Mouse (Mus musculus): Measurements from ENCODE around the gene Slc25a13. TPM values are rescaled to one million over a fixed set of nuclear protein-coding genes. Genes with fewer than 3 reads are reported as not detected.
A peak's percentile ranks its signal among the peaks of the same experiment; 100 is the strongest.

The Slc25a13 gene
- polyA plus RNA-seq, 1 experiment from 2014 or later = 32.9 TPM

- no peaks in the 10 kb centered on the region for H3K9me3 ChIP-seq (ENCODE audit: control insufficient read depth, low read length)
- no peak overlapping the region for H3K27ac ChIP-seq (ENCODE audit: low read depth, low read length)
- H3K4me3 ChIP-seq (ENCODE audit: low read depth, low read length) = no peak overlapping the region
- no peaks in the 10 kb centered on the region for H3K36me3 ChIP-seq (ENCODE audit: control insufficient read depth, insufficient read depth, low read length)
- H3K4me2 ChIP-seq (ENCODE audit: low read depth) = no peak overlapping the region
- 59% methylated on average over 4 of the region's 4 CpGs for WGBS
- H3K4me1 ChIP-seq (ENCODE audit: control insufficient read depth, insufficient read depth, low read length) = 0 out of 2 replicates have a peak, but pooled peaks cover 2% of the 10 kb centered on the region
- ATAC-seq (ENCODE audit: insufficient read depth, low FRiP score, low TSS enrichment) (no peak), DNase-seq (ENCODE audit: low spot score) (no peak)
- H3K9ac ChIP-seq (ENCODE audit: low read length) = no peak overlapping the region
- no peaks in the 10 kb centered on the region for H3K27me3 ChIP-seq (ENCODE audit: control insufficient read depth, insufficient read depth, low read length)
Measured at GRCm38 (mm10) chr6:6101605-6102004, 115.4 kb downstream of the Slc25a13 start.

GRCm38 (mm10) chr6:6100892-6101480 is 116.0 kb downstream of the Slc25a13 start:
- 0 out of 2 replicates have a peak, but pooled peaks cover 2% of the 10 kb centered on the region for H3K4me1 ChIP-seq (ENCODE audit: control insufficient read depth, insufficient read depth, low read length)
- no peak for ATAC-seq (ENCODE audit: insufficient read depth, low FRiP score, low TSS enrichment)
- H3K4me2 ChIP-seq (ENCODE audit: low read depth) = no peak overlapping the region

GRCm38 (mm10) chr6:6093978-6094377 is 123.0 kb downstream of the Slc25a13 start:
- Histone ChIP-seq H3K36me3 (ENCODE audit: control insufficient read depth, insufficient read depth, low read length) (no peaks in the 10 kb centered on the region), H3K4me1 (ENCODE audit: control insufficient read depth, insufficient read depth, low read length) (no peaks in the 10 kb centered on the region), H3K27me3 (ENCODE audit: control insufficient read depth, insufficient read depth, low read length) (no peaks in the 10 kb centered on the region), H3K27ac (ENCODE audit: low read depth, low read length) (no peak overlapping the region), H3K4me2 (ENCODE audit: low read depth) (no peak overlapping the region), H3K9ac (ENCODE audit: low read length) (no peak overlapping the region), H3K4me3 (ENCODE audit: low read depth, low read length) (no peak overlapping the region), H3K9me3 (ENCODE audit: control insufficient read depth, low read length) (no peaks in the 10 kb centered on the region)
- no peak for ATAC-seq (ENCODE audit: insufficient read depth, low FRiP score, low TSS enrichment)
- 88% methylated on average over 3 of the region's 3 CpGs for WGBS
- no peak for DNase-seq (ENCODE audit: low spot score)

More at GRCm38 (mm10) chr6:6100892-6101480, 116.0 kb downstream of the Slc25a13 start:
- no peak for DNase-seq (ENCODE audit: low spot score)
- Histone ChIP-seq H3K9ac (ENCODE audit: low read length) (no peak overlapping the region), H3K36me3 (ENCODE audit: control insufficient read depth, insufficient read depth, low read length) (no peaks in the 10 kb centered on the region), H3K9me3 (ENCODE audit: control insufficient read depth, low read length) (no peaks in the 10 kb centered on the region), H3K4me3 (ENCODE audit: low read depth, low read length) (no peak overlapping the region), H3K27ac (ENCODE audit: low read depth, low read length) (no peak overlapping the region), H3K27me3 (ENCODE audit: control insufficient read depth, insufficient read depth, low read length) (no peaks in the 10 kb centered on the region)
- WGBS = 78% methylated on average over 9 of the region's 9 CpGs

- no peak overlapping the region for H3K4me3 ChIP-seq (ENCODE audit: low read depth, low read length)
- 81% methylated on average over 3 of the region's 3 CpGs for WGBS
- no peaks in the 10 kb centered on the region for H3K4me1 ChIP-seq (ENCODE audit: control insufficient read depth, insufficient read depth, low read length)
- no peak for ATAC-seq (ENCODE audit: insufficient read depth, low FRiP score, low TSS enrichment)
- no peak overlapping the region for H3K9ac ChIP-seq (ENCODE audit: low read length)
- no peak for DNase-seq (ENCODE audit: low spot score)
- H3K9me3 ChIP-seq (ENCODE audit: control insufficient read depth, low read length) = no peaks in the 10 kb centered on the region
- H3K4me2 ChIP-seq (ENCODE audit: low read depth) = no peak overlapping the region
- H3K27ac ChIP-seq (ENCODE audit: low read depth, low read length) = no peak overlapping the region
- no peaks in the 10 kb centered on the region for H3K27me3 ChIP-seq (ENCODE audit: control insufficient read depth, insufficient read depth, low read length)
- H3K36me3 ChIP-seq (ENCODE audit: control insufficient read depth, insufficient read depth, low read length) = no peaks in the 10 kb centered on the region
Measured at GRCm38 (mm10) chr6:6093522-6093921, 123.5 kb downstream of the Slc25a13 start.

GRCm38 (mm10) chr6:6092497-6092896 is 124.5 kb downstream of the Slc25a13 start:
- Histone ChIP-seq H3K36me3 (ENCODE audit: control insufficient read depth, insufficient read depth, low read length) (no peaks in the 10 kb centered on the region), H3K9ac (ENCODE audit: low read length) (no peak overlapping the region), H3K27me3 (ENCODE audit: control insufficient read depth, insufficient read depth, low read length) (no peaks in the 10 kb centered on the region), H3K27ac (ENCODE audit: low read depth, low read length) (no peak overlapping the region), H3K4me1 (ENCODE audit: control insufficient read depth, insufficient read depth, low read length) (no peaks in the 10 kb centered on the region), H3K4me2 (ENCODE audit: low read depth) (no peak overlapping the region), H3K4me3 (ENCODE audit: low read depth, low read length) (no peak overlapping the region), H3K9me3 (ENCODE audit: control insufficient read depth, low read length) (no peaks in the 10 kb centered on the region)
- WGBS = 58% methylated on average over 10 of the region's 10 CpGs
- ATAC-seq (ENCODE audit: insufficient read depth, low FRiP score, low TSS enrichment) (no peak; the same call in 1 of the 2 replicates), DNase-seq (ENCODE audit: low spot score) (peak; percentile 24)

- Histone ChIP-seq H3K4me2 (ENCODE audit: low read depth) (no peak overlapping the region), H3K27ac (ENCODE audit: low read depth, low read length) (no peak overlapping the region), H3K9me3 (ENCODE audit: control insufficient read depth, low read length) (no peaks in the 10 kb centered on the region), H3K27me3 (ENCODE audit: control insufficient read depth, insufficient read depth, low read length) (no peaks in the 10 kb centered on the region), H3K36me3 (ENCODE audit: control insufficient read depth, insufficient read depth, low read length) (no peaks in the 10 kb centered on the region; the same call in 1 of the 2 replicates), H3K4me3 (ENCODE audit: low read depth, low read length) (no peak overlapping the region), H3K4me1 (ENCODE audit: control insufficient read depth, insufficient read depth, low read length) (no peaks in the 10 kb centered on the region), H3K9ac (ENCODE audit: low read length) (no peak overlapping the region)
- no peak for ATAC-seq (ENCODE audit: insufficient read depth, low FRiP score, low TSS enrichment)
- WGBS = 88% methylated on average over 3 of the region's 3 CpGs
- DNase-seq (ENCODE audit: low spot score) = no peak
Measured at GRCm38 (mm10) chr6:6091016-6091415, 126.0 kb downstream of the Slc25a13 start.

- no peak overlapping the region for H3K9ac ChIP-seq (ENCODE audit: low read length)
- no peak for DNase-seq (ENCODE audit: low spot score)
- no peaks in the 10 kb centered on the region; the same call in 1 of the 2 replicates for H3K36me3 ChIP-seq (ENCODE audit: control insufficient read depth, insufficient read depth, low read length)
- no peak for ATAC-seq (ENCODE audit: insufficient read depth, low FRiP score, low TSS enrichment)
- H3K27ac ChIP-seq (ENCODE audit: low read depth, low read length) = no peak overlapping the region
- WGBS = 97% methylated on average over 4 of the region's 4 CpGs
- no peaks in the 10 kb centered on the region for H3K27me3 ChIP-seq (ENCODE audit: control insufficient read depth, insufficient read depth, low read length)
- no peaks in the 10 kb centered on the region for H3K9me3 ChIP-seq (ENCODE audit: control insufficient read depth, low read length)
- H3K4me1 ChIP-seq (ENCODE audit: control insufficient read depth, insufficient read depth, low read length) = no peaks in the 10 kb centered on the region
- no peak overlapping the region for H3K4me3 ChIP-seq (ENCODE audit: low read depth, low read length)
- H3K4me2 ChIP-seq (ENCODE audit: low read depth) = no peak overlapping the region
Measured at GRCm38 (mm10) chr6:6088151-6088550, 128.8 kb downstream of the Slc25a13 start.

GRCm38 (mm10) chr6:6080484-6080883 is 136.5 kb downstream of the Slc25a13 start:
- Histone ChIP-seq H3K4me2 (ENCODE audit: low read depth) (no peak overlapping the region), H3K4me3 (ENCODE audit: low read depth, low read length) (no peak overlapping the region), H3K27ac (ENCODE audit: low read depth, low read length) (no peak overlapping the region), H3K27me3 (ENCODE audit: control insufficient read depth, insufficient read depth, low read length) (no peaks in the 10 kb centered on the region), H3K4me1 (ENCODE audit: control insufficient read depth, insufficient read depth, low read length) (no peaks in the 10 kb centered on the region), H3K36me3 (ENCODE audit: control insufficient read depth, insufficient read depth, low read length) (no peaks in the 10 kb centered on the region), H3K9me3 (ENCODE audit: control insufficient read depth, low read length) (no peaks in the 10 kb centered on the region), H3K9ac (ENCODE audit: low read length) (no peak overlapping the region)
- ATAC-seq (ENCODE audit: insufficient read depth, low FRiP score, low TSS enrichment) (no peak), DNase-seq (ENCODE audit: low spot score) (no peak)
- 96% methylated on average over 1 of the region's 1 CpGs for WGBS

GRCm38 (mm10) chr6:6077234-6077633 is 139.7 kb downstream of the Slc25a13 start:
- H3K36me3 ChIP-seq (ENCODE audit: control insufficient read depth, insufficient read depth, low read length) = no peaks in the 10 kb centered on the region
- H3K9ac ChIP-seq (ENCODE audit: low read length) = no peak overlapping the region
- H3K27me3 ChIP-seq (ENCODE audit: control insufficient read depth, insufficient read depth, low read length) = no peaks in the 10 kb centered on the region
- no peaks in the 10 kb centered on the region for H3K4me1 ChIP-seq (ENCODE audit: control insufficient read depth, insufficient read depth, low read length)
- no peak for DNase-seq (ENCODE audit: low spot score)
- H3K27ac ChIP-seq (ENCODE audit: low read depth, low read length) = no peak overlapping the region
- H3K4me3 ChIP-seq (ENCODE audit: low read depth, low read length) = no peak overlapping the region
- ATAC-seq (ENCODE audit: insufficient read depth, low FRiP score, low TSS enrichment) = no peak
- 84% methylated on average over 4 of the region's 4 CpGs for WGBS
- H3K9me3 ChIP-seq (ENCODE audit: control insufficient read depth, low read length) = no peaks in the 10 kb centered on the region
- no peak overlapping the region for H3K4me2 ChIP-seq (ENCODE audit: low read depth)

Measured in neural tube, embryonic 11.5 days (tissue).